Mouse (Mus musculus): ENCODE measurements at regions not wholly inside any gene's neighbourhood (a gene's known extent, or its start where the extent isn't known, plus 50 kb on each side); places are given as distances from the start of the nearest gene placed in this dataset.

- no peak for TF ChIP-seq GATA4 (IDR thresholded peaks at IDR 0.05; ENCODE audit: insufficient replicate concordance, low read length)
Observed at GRCm38 (mm10) chr8:90192856-90193255, 155.3 kb downstream of the Tox3 start.

DNA sequence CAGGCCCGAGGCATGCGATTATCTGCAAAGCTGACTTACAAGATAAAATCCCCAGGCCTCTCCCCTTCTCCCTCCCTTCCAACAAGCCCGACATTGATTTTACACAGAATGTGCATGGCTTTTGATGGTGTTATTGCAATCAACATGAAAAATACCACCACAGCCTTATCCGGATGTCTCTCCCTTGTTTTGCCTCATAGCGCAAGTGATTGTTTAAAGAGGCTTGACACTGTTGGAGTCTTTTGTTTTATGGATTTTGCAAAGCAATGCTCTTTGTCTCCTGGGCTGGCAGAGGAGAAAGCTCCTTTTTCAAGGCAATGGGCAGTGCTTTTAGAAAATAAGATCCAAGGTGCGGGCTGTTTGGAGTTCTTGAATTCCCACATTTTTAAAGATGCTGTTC lies 165.3 kb downstream of the Tox3 start:
- no peak for TF ChIP-seq GATA4 (IDR thresholded peaks at IDR 0.05; ENCODE audit: insufficient replicate concordance, low read length)

- no peak for TF ChIP-seq GATA4 (IDR thresholded peaks at IDR 0.05; ENCODE audit: insufficient replicate concordance, low read length)
Observed at GRCm38 (mm10) chr8:90176771-90177170, 171.4 kb downstream of the Tox3 start.

- TF ChIP-seq GATA4 (IDR thresholded peaks at IDR 0.05; ENCODE audit: insufficient replicate concordance, low read length) = no peak
Observed at GRCm38 (mm10) chr8:90176335-90176734, 171.8 kb downstream of the Tox3 start.

GRCm38 (mm10) chr8:90166639-90167038 lies 181.5 kb downstream of the Tox3 start:
- TF ChIP-seq GATA4 (IDR thresholded peaks at IDR 0.05; ENCODE audit: insufficient replicate concordance, low read length) = no peak

DNA sequence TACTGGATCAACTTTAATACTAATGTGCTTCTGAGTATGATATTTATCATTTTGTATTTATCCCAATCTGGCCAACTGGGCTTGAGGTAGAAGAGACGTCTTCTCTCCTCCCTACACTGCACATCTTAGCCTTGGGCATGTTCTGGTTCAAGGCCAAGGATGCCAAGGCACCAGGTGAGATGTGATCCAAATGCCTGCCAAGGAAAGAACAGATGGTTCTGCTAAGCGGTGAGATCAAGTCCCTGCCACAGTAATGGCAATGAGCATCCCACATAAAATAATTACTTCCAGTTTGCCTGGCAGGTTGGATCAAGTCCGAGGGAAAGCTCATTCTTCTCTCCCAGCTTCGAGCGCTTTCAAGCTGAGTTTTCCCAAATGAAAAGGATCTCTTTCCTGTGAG lies 196.7 kb downstream of the Tox3 start:
- no peak for TF ChIP-seq GATA4 (IDR thresholded peaks at IDR 0.05; ENCODE audit: insufficient replicate concordance, low read length)

DNA sequence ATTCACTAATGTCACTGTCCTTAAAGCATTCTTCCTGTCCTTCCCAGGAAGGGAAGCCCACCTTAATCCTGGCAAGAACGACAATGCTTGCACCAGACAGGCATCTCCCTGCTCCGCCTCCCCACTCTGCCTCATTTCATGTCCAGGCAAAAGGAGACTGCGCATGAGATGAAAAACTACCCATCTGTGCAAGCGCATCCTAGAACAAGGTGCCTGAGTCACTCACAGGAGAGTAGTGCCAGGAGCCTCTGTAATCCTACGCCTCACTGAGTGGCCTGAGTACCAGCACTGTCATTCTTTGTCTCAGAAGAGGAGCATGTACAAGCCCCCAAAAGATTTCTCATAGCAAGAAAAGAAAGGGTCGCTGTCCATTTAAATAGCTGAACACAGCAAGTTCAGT lies 198.2 kb downstream of the Tox3 start:
- TF ChIP-seq GATA4 (IDR thresholded peaks at IDR 0.05; ENCODE audit: insufficient replicate concordance, low read length) = no peak

DNA sequence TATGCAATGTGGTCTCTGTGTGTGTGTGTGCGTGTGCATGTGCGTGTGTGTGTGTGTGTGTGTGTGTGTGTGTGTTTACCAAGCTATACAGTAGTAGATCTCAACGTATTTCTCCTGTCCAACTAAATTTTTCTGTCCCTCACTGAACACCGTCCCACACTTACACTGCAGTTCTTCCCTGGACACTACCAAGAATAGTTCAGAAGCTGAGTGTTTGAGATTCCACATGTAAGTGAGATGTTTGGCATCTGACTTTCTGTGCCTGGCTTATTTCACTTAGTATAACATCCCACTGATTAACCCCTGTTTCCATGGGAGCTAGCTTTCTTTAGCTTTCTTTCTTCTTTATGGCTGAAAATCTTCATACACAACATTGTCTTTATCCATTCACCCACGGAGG lies 213.5 kb downstream of the Tox3 start:
- TF ChIP-seq GATA4 (IDR thresholded peaks at IDR 0.05; ENCODE audit: insufficient replicate concordance, low read length) = no peak

DNA sequence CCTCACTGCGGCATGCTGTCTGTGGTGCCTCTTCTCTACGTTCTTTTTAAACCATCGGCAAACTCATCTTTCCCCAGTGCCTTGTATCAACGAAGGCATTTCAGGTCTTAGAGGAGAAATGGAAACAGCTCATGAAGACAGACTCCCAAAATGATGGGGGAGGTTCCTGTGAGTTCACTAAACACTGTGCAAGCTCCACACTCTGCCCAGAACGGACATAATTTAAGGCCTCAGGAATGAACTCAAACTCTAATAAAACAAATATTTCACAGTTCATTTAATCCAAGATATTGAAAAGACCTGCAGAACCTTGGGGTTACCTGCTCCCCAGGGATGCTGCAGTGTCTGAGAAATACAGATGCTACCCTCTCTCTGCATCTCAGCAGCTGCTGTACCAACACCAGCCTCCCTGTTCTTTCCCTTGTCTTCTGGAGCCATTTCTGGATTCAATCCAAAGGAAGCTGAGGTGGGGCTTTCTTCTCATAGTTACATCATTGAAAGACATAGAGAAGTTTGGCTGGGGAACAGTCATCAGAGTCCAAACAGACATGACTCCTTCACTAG lies 217.4 kb downstream of the Tox3 start:
- no peak for TF ChIP-seq GATA4 (IDR thresholded peaks at IDR 0.05; ENCODE audit: insufficient replicate concordance, low read length)

GRCm38 (mm10) chr8:90125426-90125825 lies 222.7 kb downstream of the Tox3 start:
- TF ChIP-seq GATA4 (IDR thresholded peaks at IDR 0.05; ENCODE audit: insufficient replicate concordance, low read length) = no peak

GRCm38 (mm10) chr8:90123101-90123500 lies 225.0 kb downstream of the Tox3 start:
- no peak for TF ChIP-seq GATA4 (IDR thresholded peaks at IDR 0.05; ENCODE audit: insufficient replicate concordance, low read length)

- no peak for TF ChIP-seq GATA4 (IDR thresholded peaks at IDR 0.05; ENCODE audit: insufficient replicate concordance, low read length)
Observed at GRCm38 (mm10) chr8:90121935-90122334, 226.2 kb downstream of the Tox3 start.

- no peak for TF ChIP-seq GATA4 (IDR thresholded peaks at IDR 0.05; ENCODE audit: insufficient replicate concordance, low read length)
Observed at GRCm38 (mm10) chr8:90121017-90121416, 227.1 kb downstream of the Tox3 start.

DNA sequence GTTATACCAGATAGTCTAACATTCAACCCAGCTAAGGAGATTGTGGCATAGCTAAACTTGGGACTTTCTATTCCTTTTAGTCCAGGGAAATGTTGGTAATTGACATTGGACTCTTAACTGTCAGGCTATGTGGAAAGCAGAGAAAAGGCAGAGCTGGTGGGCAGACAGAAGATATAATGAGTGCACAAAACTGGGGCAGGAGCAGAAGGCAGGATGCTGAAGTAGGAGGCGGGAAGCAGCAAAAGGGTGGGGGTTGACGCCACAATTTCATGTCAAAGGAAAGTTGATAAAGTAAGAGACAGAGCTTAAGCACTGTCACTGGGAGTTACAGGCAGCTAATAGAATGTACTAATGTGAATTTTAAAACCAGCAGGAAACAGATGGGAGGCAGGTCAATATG lies 232.7 kb downstream of the Tox3 start:
- no peak for TF ChIP-seq GATA4 (IDR thresholded peaks at IDR 0.05; ENCODE audit: insufficient replicate concordance, low read length)

GRCm38 (mm10) chr8:90100509-90100908 lies 247.6 kb downstream of the Tox3 start:
- TF ChIP-seq GATA4 (IDR thresholded peaks at IDR 0.05; ENCODE audit: insufficient replicate concordance, low read length) = no peak

DNA sequence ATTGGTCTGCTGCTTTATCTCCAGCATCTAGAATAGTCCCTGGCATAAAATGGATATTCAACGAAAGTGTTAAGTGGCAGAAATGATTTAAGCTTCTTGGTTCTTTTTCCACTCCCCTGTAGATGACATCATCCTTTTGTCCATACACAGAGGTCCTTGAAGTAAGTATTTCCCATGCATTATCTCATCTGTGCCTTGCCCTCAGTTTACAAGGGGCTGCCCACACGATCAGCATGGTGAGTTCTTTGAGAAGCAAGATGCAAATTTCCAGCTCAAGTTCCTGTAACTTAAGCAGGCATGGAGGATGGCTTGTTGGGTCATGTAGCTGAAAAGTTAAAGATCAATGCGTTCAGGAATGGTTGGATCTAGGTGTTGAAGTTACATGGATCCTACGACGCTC lies 265.5 kb downstream of the Tox3 start:
- TF ChIP-seq GATA4 (IDR thresholded peaks at IDR 0.05; ENCODE audit: insufficient replicate concordance, low read length) = no peak

- TF ChIP-seq GATA4 (IDR thresholded peaks at IDR 0.05; ENCODE audit: insufficient replicate concordance, low read length) = no peak
Observed at GRCm38 (mm10) chr8:90076381-90076780, 271.8 kb downstream of the Tox3 start.

- TF ChIP-seq GATA4 (IDR thresholded peaks at IDR 0.05; ENCODE audit: insufficient replicate concordance, low read length) = no peak
Observed at GRCm38 (mm10) chr8:90075796-90076195, 272.3 kb downstream of the Tox3 start.

Measured in liver, adult (tissue).